Mouse (Mus musculus) retina, embryonic 14.5 days (tissue): Measurements from ENCODE around the gene Gm26558.

Source experiments
- DNase-seq: peaks from one replicate; pipeline ENCODE4 v3.0.0-alpha.2; 2015; ENCODE audit warnings: low spot score

The Gm26558 gene

GRCm38 (mm10) chr2:70648271-70648670, 13.6 kb downstream of the Gm26558 start:
- DNase-seq, result no peak

GRCm38 (mm10) chr2:70647681-70648080, 14.2 kb downstream of the Gm26558 start:
- no peak for DNase-seq

GRCm38 (mm10) chr2:70645266-70645780, 16.6 kb downstream of the Gm26558 start:
- DNase-seq, result no peak

GRCm38 (mm10) chr2:70642971-70643565, 18.8 kb downstream of the Gm26558 start:
- no peak for DNase-seq

- DNase-seq, result no peak
These were observed 20.9 kb downstream of the Gm26558 start for GRCm38 (mm10) chr2:70640968-70641367.

GRCm38 (mm10) chr2:70634028-70634690, 27.7 kb downstream of the Gm26558 start:
- no peak for DNase-seq

GRCm38 (mm10) chr2:70632412-70632811, 29.5 kb downstream of the Gm26558 start:
- DNase-seq, result no peak

- DNase-seq, result no peak
These were observed 30.6 kb downstream of the Gm26558 start for GRCm38 (mm10) chr2:70631321-70631720.

- DNase-seq, result no peak
These were observed 32.0 kb downstream of the Gm26558 start for GRCm38 (mm10) chr2:70629921-70630320.

GRCm38 (mm10) chr2:70629339-70629761, 32.6 kb downstream of the Gm26558 start:
- peak; percentile 78 for DNase-seq

- no peak for DNase-seq
These were observed 33.5 kb downstream of the Gm26558 start for GRCm38 (mm10) chr2:70628397-70628796.

- no peak for DNase-seq
These were observed 36.1 kb downstream of the Gm26558 start for GRCm38 (mm10) chr2:70625761-70626160.

GRCm38 (mm10) chr2:70622244-70622643, 39.7 kb downstream of the Gm26558 start:
- no peak for DNase-seq

GRCm38 (mm10) chr2:70620225-70620624, 41.7 kb downstream of the Gm26558 start:
- peak; percentile 82 for DNase-seq

- DNase-seq, result no peak
These were observed 42.6 kb downstream of the Gm26558 start for GRCm38 (mm10) chr2:70619232-70619835.

GRCm38 (mm10) chr2:70616617-70617016, 45.3 kb downstream of the Gm26558 start:
- no peak for DNase-seq

- no peak for DNase-seq
These were observed 45.8 kb downstream of the Gm26558 start for GRCm38 (mm10) chr2:70616076-70616475.

GRCm38 (mm10) chr2:70614745-70615351, 47.1 kb downstream of the Gm26558 start:
- no peak for DNase-seq
